Mouse (Mus musculus): ENCODE measurements around the gene Clcc1. TPM values are rescaled to one million over a fixed set of nuclear protein-coding genes. Genes with fewer than 3 reads are reported as not detected.
A peak's percentile ranks its signal among the peaks of the same experiment; 100 is the strongest.
"Not testable (repeated sequence)": the region's sequence is repeated elsewhere in the genome, so short reads cannot be mapped to it uniquely, and the experiment has no call there.

The Clcc1 gene
- polyA plus RNA-seq, 1 experiment: 47.2 TPM

DNA sequence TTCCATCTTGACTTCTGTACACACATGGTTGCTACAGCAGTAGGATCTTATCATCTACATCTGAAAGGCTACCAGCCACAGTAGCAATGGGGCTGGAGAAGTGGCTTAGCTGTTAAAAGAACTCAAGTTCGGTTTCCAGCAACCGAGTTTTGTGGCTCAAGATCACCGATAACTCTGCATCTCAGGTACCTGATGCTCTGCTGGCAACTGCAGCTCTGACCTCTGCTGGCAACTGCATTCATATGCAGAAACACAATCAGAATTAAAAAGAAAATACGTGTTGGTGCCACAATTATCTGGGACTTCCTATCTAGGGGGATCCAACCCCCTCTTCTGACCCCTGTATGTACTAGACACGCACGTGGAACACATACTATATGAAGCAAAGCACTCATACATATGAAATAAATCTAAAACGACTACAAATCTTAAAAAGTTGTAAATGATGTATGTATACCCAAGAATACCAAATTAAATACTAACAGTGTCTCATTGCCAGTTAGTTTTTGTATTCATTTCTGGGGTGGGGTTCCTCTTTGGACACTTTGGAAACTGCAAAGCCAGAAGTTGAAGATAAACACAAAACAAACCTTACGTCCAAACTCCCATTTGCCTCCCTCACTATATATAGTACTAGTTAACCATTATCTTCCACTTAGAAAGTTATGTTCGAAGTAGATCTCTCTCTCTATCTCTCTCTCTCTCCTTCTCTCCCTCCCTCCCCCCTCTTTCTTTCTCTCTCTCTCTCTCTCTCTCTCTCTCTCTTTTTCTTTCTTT is 659 bp upstream of the Clcc1 start:
- H3K27ac ChIP-seq (ENCODE audit: insufficient read depth, low read length): no peak overlapping the region; the same call in 1 of the 2 replicates
- H3K4me1 ChIP-seq (ENCODE audit: control insufficient read depth, insufficient read depth, low read length): no peaks in the 10 kb centered on the region
- TF ChIP-seq CTCF (IDR thresholded peaks at IDR 0.05; ENCODE audit: borderline replicate concordance, insufficient read depth, low read depth, low read length) (no peak), POLR2A (IDR thresholded peaks at IDR 0.05; ENCODE audit: borderline replicate concordance, insufficient read depth, low read length) (no peak)
- no peak for DNase-seq
- no peak overlapping the region for H3K4me3 ChIP-seq (replicated peaks; ENCODE audit: insufficient read depth, low read depth, low read length)
- 21% methylated on average over 9 of the region's 9 CpGs for WGBS
- no peaks in the 10 kb centered on the region for H3K27me3 ChIP-seq (ENCODE audit: control insufficient read depth, insufficient read depth, low read length)

DNA sequence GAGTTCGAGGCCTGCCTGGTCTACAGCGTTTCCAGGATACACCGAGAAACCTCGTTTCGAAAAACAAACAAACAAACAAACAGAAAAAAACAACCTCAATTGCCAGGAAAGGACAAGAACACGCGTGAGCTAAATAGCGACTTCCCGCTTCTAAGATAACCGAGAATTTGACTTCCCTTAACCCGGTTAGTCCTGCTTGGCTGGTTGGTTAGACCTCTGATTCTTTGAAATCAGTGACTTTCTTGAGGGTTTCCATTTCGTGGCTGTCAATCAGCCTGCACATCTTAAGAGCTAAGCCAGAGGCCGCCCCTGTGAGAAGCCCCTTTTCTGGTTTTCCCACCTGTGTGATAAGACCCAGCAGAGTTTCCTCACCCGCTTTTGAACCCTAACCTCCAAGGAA is 853 bp downstream of the Clcc1 start:
- Histone ChIP-seq H3K27me3 (ENCODE audit: control insufficient read depth, insufficient read depth, low read length) (no peaks in the 10 kb centered on the region), H3K27ac (ENCODE audit: insufficient read depth, low read length) (no peak overlapping the region), H3K4me3 (replicated peaks; ENCODE audit: insufficient read depth, low read depth, low read length) (peak overlapping the region; percentile 67), H3K4me1 (ENCODE audit: control insufficient read depth, insufficient read depth, low read length) (no peaks in the 10 kb centered on the region)
- TF ChIP-seq POLR2A (IDR thresholded peaks at IDR 0.05; ENCODE audit: borderline replicate concordance, insufficient read depth, low read length) (no peak), CTCF (IDR thresholded peaks at IDR 0.05; ENCODE audit: borderline replicate concordance, insufficient read depth, low read depth, low read length) (no peak)
- 22% methylated on average over 14 of the region's 14 CpGs for WGBS
- no peak for DNase-seq

GRCm38 (mm10) chr3:108655486-108655885 is 1.8 kb downstream of the Clcc1 start:
- Histone ChIP-seq H3K4me1 (ENCODE audit: control insufficient read depth, insufficient read depth, low read length) (no peaks in the 10 kb centered on the region), H3K27ac (ENCODE audit: insufficient read depth, low read length) (no peak overlapping the region), H3K27me3 (ENCODE audit: control insufficient read depth, insufficient read depth, low read length) (no peaks in the 10 kb centered on the region), H3K4me3 (replicated peaks; ENCODE audit: insufficient read depth, low read depth, low read length) (no peak overlapping the region)
- WGBS: 62% methylated on average over 7 of the region's 7 CpGs
- no peak for DNase-seq
- no peak for TF ChIP-seq POLR2A (IDR thresholded peaks at IDR 0.05; ENCODE audit: borderline replicate concordance, insufficient read depth, low read length)
- TF ChIP-seq CTCF (IDR thresholded peaks at IDR 0.05; ENCODE audit: borderline replicate concordance, insufficient read depth, low read depth, low read length): no peak

DNA sequence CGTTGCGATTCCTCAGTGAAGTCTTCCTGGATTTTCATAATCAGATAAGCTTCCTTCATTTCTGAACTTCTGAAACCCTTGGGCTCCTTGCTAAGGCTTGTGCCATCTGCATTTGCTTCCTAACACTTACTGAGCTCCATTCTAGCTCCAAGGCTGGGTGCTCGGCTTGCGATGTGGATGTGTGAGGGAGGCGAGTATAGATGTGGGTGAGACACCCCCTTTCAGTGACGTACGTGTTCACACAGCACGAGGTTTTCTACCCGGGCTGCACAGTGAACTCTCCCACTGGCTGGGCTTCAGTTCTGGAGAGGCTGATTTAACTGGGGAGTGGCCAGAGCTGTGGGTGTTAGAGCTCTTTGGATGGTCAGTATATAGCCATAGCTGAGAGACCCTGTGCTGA is 4.9 kb downstream of the Clcc1 start:
- no peak overlapping the region for H3K27ac ChIP-seq (ENCODE audit: insufficient read depth, low read length)

GRCm38 (mm10) chr3:108660941-108661340 is 7.2 kb downstream of the Clcc1 start:
- no peaks in the 10 kb centered on the region for H3K4me1 ChIP-seq (ENCODE audit: control insufficient read depth, insufficient read depth, low read length)
- DNase-seq: no peak
- no peaks in the 10 kb centered on the region for H3K27me3 ChIP-seq (ENCODE audit: control insufficient read depth, insufficient read depth, low read length)
- WGBS: 74% methylated on average over 1 of the region's 1 CpGs
- TF ChIP-seq CTCF (IDR thresholded peaks at IDR 0.05; ENCODE audit: borderline replicate concordance, insufficient read depth, low read depth, low read length): no peak
- no peak overlapping the region for H3K27ac ChIP-seq (ENCODE audit: insufficient read depth, low read length)
- no peak overlapping the region for H3K4me3 ChIP-seq (replicated peaks; ENCODE audit: insufficient read depth, low read depth, low read length)

More for the DNA sequence above, 4.9 kb downstream of the Clcc1 start:
- DNase-seq: no peak
- H3K27me3 ChIP-seq (ENCODE audit: control insufficient read depth, insufficient read depth, low read length): no peaks in the 10 kb centered on the region
- WGBS: 95% methylated on average over 9 of the region's 9 CpGs
- no peaks in the 10 kb centered on the region for H3K4me1 ChIP-seq (ENCODE audit: control insufficient read depth, insufficient read depth, low read length)
- TF ChIP-seq CTCF (IDR thresholded peaks at IDR 0.05; ENCODE audit: borderline replicate concordance, insufficient read depth, low read depth, low read length) (no peak), POLR2A (IDR thresholded peaks at IDR 0.05; ENCODE audit: borderline replicate concordance, insufficient read depth, low read length) (no peak)
- H3K4me3 ChIP-seq (replicated peaks; ENCODE audit: insufficient read depth, low read depth, low read length): no peak overlapping the region

GRCm38 (mm10) chr3:108676616-108677015 is 22.9 kb downstream of the Clcc1 start:
- WGBS: 6% methylated on average over 4 of the region's 4 CpGs

GRCm38 (mm10) chr3:108681004-108681403 is 27.3 kb downstream of the Clcc1 start:
- H3K4me3 ChIP-seq (replicated peaks; ENCODE audit: insufficient read depth, low read depth, low read length): no peak overlapping the region
- no peaks in the 10 kb centered on the region for H3K4me1 ChIP-seq (ENCODE audit: control insufficient read depth, insufficient read depth, low read length)
- no peak for TF ChIP-seq POLR2A (IDR thresholded peaks at IDR 0.05; ENCODE audit: borderline replicate concordance, insufficient read depth, low read length)
- DNase-seq: no peak
- H3K27ac ChIP-seq (ENCODE audit: insufficient read depth, low read length): no peak overlapping the region
- no peaks in the 10 kb centered on the region for H3K27me3 ChIP-seq (ENCODE audit: control insufficient read depth, insufficient read depth, low read length)
- WGBS: 73% methylated on average over 4 of the region's 4 CpGs

More at GRCm38 (mm10) chr3:108676616-108677015, 22.9 kb downstream of the Clcc1 start:
- H3K27me3 ChIP-seq (ENCODE audit: control insufficient read depth, insufficient read depth, low read length): no peaks in the 10 kb centered on the region
- peak in 1 of 2 experiments; percentile 16 for DNase-seq
- H3K4me3 ChIP-seq (replicated peaks; ENCODE audit: insufficient read depth, low read depth, low read length): no peak overlapping the region
- no peaks in the 10 kb centered on the region for H3K4me1 ChIP-seq (ENCODE audit: control insufficient read depth, insufficient read depth, low read length)
- no peak overlapping the region for H3K27ac ChIP-seq (ENCODE audit: insufficient read depth, low read length)
- TF ChIP-seq POLR2A (IDR thresholded peaks at IDR 0.05; ENCODE audit: borderline replicate concordance, insufficient read depth, low read length) (no peak), CTCF (IDR thresholded peaks at IDR 0.05; ENCODE audit: borderline replicate concordance, insufficient read depth, low read depth, low read length) (no peak)

- not testable (repeated sequence) for H3K4me3 ChIP-seq (replicated peaks; ENCODE audit: insufficient read depth, low read depth, low read length); H3K4me1 ChIP-seq (ENCODE audit: control insufficient read depth, insufficient read depth, low read length); H3K27me3 ChIP-seq (ENCODE audit: control insufficient read depth, insufficient read depth, low read length); DNase-seq; H3K27ac ChIP-seq (ENCODE audit: insufficient read depth, low read length)
- WGBS: 95% methylated on average over 5 of the region's 5 CpGs
These were observed 29.9 kb downstream of the Clcc1 start for GRCm38 (mm10) chr3:108683597-108683996.
